Mouse (Mus musculus) C2C12 (cell line): ENCODE results near the gene Mecom.

Experiments
- CEBPB ChIP-seq: IDR thresholded peaks from one replicate; pipeline ENCODE4 v1.6.1; 2011; ENCODE audit warnings: low read depth, mild to moderate bottlenecking, control low read depth, moderate library complexity
- CTCF ChIP-seq: IDR thresholded peaks from one replicate; pipeline ENCODE4 v1.5.1; 2011; ENCODE audit not compliant: control insufficient read depth, insufficient read depth, insufficient read length
- FOSL1 ChIP-seq: IDR thresholded peaks from one replicate; pipeline ENCODE4 v1.8.0; 2011; ENCODE audit warnings: mild to moderate bottlenecking, low read length; ENCODE audit not compliant: poor library complexity, insufficient read depth, severe bottlenecking
- MAX ChIP-seq: IDR thresholded peaks from one replicate; pipeline ENCODE4 v1.6.1; 2011; ENCODE audit warnings: mild to moderate bottlenecking, control low read depth
- MYOD1 ChIP-seq: IDR thresholded peaks from one replicate; pipeline ENCODE4 v1.6.1; 2011; ENCODE audit warnings: low read depth; ENCODE audit not compliant: control insufficient read depth, insufficient read length
- MYOG ChIP-seq: IDR thresholded peaks from one replicate; pipeline ENCODE4 v1.6.1; 2011; ENCODE audit not compliant: control insufficient read depth, insufficient read length; ENCODE audit errors: extremely low read depth
- USF1 ChIP-seq: IDR thresholded peaks from one replicate; pipeline ENCODE4 v1.6.1; 2011; ENCODE audit warnings: low read depth, mild to moderate bottlenecking, control low read depth, moderate library complexity

- no peak for TF ChIP-seq CEBPB
- no peak for TF ChIP-seq USF1
- no peak for TF ChIP-seq CTCF
- no peak for TF ChIP-seq FOSL1
- TF ChIP-seq MYOG, result no peak
- no peak for TF ChIP-seq MAX
- TF ChIP-seq MYOD1, result no peak
Measured at GRCm38 (mm10) chr3:30353878-30354727, 193.7 kb downstream of the Mecom start.
